Mouse (Mus musculus): ENCODE measurements around the gene Ruvbl2. TPM values are rescaled to one million over a fixed set of nuclear protein-coding genes. Genes with fewer than 3 reads are reported as not detected.

The Ruvbl2 gene
- polyA plus RNA-seq (2015; fragmentation: Nextera tagmentation; extraction: Ambion mirVana) = 31.4 and 35.8 TPM in 2 replicates

DNA sequence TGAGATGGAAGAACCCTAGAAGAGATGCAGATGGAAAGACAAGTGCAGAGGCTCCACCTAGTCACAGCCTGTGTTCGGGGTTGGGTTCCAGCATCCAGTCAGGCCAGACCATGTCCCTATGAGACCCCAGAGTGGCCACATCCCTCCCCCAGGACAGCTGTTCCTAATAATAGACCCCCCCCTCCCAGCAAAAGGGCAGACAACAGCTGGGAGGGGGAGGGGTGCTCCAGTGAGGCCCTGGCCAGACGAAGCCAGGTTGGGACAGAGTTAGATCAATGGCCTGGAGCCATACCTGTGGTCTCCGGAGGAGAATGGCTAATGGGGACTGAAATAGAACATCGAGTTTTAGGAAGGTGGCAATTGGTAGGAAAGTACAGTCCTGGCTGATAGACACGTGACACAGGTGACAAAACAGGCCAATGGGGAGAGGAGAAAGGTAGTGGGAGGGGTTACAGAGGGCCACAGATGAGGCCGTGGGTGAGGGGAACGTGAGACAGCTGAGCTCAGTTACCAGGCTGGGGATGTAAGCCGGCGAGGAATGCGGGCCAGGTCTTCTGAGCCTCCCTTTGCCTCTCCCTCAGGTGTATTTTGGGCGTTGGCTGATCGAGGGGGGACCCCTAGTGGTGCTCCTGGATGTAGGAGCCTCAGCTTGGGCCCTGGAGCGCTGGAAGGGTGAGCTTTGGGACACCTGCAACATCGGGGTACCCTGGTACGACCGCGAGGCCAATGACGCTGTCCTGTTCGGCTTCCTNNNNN, at the start of gene Ruvbl2:
Gene Ruvbl2 (minus strand): TSS at position 576 of the 756 bp plus-strand sequence.

DNA sequence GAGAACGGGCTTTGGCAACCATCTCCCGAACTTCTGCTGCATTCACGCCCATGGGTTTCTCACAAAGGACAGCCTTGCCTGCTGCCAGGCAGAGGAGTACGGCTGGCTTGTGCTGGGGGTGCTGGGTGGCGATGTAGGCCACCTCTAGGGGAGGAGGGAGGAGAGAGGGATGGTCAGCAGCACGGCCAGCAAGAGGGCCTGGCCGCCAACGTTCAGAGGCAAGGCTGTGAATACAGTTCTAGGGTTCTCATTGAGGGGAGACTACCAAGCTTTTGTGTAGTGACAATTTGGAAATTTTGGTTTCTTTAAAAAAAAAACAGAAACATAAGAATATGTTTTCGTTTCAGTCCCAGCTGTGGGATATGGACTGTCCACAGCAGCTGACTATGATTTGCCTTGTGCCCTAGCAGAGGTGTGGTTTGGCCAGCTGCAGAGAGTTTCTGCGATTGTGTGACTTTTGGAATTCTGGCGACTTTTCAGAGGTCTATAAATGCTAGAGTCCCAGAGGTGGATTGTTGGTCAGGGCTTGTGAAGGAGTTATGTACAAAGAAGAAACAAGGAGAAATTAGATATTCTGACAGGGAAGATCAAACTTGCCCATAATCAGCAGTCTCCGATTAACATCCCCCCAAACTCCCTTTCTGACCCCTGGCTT, 49.0 kb upstream of the Ruvbl2 start, which contains the start of gene Gm45808:
Gene Gm45808 (minus strand): TSS at position 51 of the 655 bp plus-strand sequence.

DNA sequence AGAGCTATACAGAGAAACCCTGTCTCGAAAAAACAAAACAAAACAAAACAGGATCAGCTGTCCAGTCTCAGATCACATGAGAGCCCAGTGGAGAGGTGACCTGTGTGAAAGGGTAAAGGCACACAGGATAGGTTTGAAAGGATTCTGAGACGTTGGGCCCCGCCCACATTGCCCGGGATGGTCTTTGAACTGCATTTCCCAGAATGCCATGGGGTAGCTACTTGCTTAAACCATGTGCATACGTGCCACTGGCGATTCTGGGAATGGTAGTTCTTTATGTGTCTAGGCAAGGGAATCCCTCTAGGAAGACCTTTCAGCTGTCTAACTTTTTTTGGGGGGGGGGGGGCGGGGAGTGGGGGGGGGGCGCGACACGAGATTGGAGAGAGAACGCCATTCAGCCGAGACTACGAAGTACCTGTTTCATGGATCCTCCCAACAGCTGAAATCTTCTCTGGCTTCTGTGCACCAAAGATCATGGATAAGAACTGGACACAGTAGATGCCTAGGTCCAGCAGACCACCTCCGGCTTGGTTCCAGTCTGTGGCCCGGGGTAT, 43.6 kb upstream of the Ruvbl2 start, which contains the start of gene Tulp2:
Gene Tulp2 (plus strand): TSS at position 504 of the 554 bp plus-strand sequence.

DNA sequence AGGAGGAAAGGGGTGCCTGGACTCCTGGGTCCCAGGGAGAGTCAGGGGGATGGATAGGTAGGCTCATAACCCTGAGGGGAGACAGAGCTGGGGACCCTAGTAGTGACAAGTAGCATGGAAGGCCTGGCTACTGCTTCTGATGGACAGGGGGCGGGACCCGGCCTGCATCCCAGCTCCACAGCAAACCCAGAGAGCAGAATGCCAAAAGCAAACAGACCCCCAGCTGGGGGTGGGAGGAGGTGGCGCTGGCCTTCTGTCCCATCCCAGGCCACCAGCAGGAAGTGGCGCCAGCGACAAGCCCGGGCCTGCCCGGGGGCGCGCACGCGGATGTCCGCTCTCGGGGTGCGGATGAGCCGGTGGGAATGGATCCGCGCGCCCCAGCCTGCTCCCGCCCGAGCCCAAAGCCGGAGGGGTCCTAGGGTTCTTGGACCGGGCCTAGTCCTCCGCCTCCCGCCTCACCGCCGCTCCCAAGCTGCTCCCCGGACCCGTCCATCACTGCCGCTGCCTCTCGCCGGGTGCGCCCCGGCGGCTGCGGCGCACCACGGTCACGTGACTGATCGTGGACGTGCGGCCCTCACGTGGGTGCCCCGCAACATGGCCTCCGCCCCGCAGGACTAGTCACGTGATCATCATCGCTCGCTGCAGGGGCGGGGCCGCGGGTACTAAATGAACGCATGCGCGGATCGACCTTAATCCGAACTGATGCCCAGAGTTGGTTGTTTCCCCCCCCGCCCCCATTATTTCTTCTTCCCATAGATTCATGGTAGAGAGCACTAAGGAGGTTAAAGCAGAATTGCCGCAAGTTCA, 28.6 kb upstream of the Ruvbl2 start, which contains the start of gene Bax:
Gene Bax (minus strand): TSS at position 616 of the 807 bp plus-strand sequence.

DNA sequence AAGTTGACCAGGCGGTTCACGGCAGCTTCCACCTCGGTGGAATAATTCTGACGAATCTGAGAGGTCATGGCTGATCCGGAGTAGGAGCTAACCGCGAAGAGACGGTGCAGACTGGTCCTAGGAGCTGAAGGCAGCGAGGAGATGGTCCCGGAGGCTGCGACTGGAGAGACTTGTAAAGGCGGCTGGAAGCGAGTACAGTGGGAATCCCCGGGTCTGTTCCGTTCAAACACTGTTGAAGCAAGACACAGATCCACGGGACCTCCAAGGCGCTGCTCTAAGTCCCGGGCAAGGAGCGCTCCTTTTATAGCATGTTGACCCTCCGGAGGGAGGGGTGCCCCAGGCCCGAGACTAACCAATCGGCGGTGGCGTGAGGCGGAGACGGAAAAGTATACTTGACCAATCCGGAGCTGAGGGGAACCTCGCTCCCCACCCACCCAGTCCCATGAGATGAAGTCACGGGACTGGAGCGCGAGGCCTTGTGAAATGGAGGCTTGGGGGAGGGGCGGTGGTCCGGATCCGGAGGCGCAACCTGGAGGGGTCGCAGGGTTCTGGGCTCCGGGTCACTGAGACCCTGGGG, 21.8 kb upstream of the Ruvbl2 start, which contains the start of gene Ftl1:
Gene Ftl1 (minus strand): TSS at position 321 of the 577 bp plus-strand sequence.

DNA sequence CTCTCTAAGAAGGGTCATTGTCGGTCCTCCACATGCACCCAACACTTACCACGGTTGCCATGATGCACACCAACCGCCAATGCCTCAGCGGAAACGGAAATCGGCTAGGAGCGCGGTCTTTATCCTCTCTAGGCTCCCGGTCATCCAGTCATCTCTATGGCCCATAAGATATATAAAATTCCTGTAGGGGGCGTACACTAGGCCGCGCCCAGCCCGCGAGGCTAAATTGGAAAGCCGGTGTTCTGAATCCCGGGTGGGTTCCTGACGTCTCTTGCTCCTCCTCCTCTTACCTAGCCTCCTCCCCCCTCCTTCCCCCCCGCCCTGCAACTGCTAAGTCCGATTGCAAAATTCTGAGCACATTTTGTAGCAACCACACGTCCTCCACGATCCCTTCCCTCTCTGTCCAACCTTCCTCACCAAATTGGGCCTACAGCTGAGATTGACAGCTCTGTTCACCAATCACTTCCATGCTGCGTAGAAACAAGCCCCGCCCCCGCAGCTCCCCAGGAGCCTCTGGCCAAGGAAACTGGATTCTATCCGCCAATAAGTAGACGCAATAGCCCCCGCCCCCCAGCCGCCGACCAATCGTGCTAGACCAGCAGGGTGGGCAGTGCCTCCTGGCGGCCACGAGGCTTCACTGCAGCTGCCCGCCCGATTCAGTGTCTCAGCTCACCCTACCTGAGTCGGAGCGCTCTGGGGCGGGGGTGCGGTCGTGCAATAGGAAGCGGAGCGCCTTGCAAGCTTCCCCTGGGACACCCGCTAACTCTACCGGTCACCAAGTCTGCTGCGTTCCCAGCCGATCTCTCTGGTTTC, 3.5 kb downstream of the Ruvbl2 start, which contains the start of gene Gys1:
Gene Gys1 (plus strand): TSS at position 642 of the 813 bp plus-strand sequence.

DNA sequence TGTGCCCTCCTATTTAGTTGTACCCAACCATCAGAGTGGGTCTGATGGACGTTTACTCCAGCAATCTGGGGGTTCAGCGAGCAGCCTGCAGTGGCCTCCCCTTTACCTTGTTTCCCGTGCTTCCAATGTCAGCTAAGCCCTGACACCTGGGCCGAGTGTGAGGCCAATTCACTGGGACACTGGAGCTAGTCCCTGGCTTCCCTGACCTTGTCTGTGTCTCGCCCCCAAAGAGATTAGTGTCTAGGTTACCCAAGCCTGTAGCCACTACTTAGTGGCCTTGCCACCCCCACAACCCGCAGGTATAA, 17.3 kb downstream of the Ruvbl2 start, which contains the start of gene Lhb:
Gene Lhb (plus strand): TSS at position 206 of the 305 bp plus-strand sequence.

DNA sequence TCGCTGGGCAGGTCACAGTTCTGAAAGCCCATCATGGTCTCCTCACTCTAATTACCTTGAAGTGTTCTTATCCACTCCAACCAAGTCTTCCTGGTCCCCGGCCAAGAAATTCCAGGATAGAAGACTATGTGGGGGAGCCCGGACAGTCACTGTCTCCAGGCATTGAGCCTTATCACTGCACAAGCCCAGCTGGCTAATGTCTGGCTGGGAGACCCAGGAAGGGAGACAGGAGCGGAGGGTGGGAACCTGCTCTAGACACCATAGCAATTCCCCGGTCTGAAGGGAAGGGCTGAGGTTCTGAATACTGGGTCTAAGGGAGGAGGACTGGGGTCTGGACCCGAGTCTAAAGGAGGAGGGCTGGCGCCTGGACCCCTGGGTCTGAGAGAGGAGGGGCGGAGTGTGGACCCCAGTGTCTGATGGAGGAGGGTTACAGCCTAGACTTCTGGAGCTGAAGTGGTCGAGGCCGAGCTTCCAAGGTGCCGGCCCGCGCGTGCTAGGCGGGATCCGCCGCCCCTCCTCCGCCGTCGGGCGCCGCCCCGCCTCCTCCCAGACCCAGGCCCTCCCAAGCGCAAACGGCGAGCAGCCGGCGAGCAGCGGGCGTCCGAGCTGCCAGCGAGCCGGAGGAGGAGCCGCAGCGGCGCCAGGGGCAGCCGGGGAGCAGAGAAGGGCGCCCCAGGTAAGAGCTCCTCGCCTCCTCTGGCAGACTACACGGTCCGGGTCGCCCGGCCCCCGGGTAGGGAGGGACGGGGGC, 24.6 kb downstream of the Ruvbl2 start, which contains the start of gene Ntf5:
Gene Ntf5 (plus strand): TSS at position 583 of the 751 bp plus-strand sequence.

DNA sequence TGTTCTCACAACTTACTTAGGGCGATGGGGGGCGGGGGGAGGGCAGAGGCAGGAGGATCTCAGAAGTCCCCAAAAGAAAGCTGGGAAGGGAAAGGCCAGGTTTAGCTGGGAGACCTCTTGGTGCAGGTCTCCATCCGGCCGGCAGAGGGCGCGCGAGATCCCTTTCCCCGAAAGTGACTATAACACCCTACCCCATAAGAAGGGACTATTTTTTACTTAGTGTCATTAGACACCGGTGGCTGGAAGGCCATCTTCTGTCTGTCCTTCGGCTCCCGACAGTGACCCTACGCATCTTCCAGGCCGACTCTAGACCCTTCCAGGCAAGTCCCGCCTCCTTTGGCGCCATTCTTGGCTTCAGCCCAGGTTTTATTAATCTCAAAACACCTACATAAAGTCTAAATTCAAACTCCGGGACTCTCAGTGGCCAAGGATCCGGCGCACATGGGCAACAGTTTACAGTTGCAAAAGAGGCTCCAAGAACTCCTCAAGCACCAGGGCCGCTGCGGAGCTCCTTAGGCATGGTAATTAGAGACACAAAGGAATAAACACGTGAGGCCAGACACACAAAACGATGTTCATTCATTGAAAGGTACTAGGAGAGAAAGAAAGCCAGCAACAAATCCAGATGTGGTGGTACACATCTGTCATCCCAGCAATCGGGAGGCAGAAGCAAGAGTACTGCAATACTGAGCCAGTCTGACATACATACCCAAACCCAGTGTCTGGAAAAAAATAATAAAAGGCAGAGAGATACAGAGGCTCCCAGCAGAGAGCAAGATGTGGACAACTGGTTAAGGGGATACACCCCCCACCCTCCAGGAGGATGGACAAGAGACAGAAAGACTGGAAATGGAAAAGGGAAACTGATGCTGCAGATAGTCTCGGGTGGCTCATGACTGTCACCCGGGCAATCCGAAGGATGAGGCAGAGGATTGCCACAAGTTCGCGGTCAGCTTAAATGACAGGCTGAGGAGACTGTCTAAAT, 32.5 kb downstream of the Ruvbl2 start, which contains the start of gene Kcna7:
Gene Kcna7 (plus strand): TSS at position 563 of the 985 bp plus-strand sequence.

DNA sequence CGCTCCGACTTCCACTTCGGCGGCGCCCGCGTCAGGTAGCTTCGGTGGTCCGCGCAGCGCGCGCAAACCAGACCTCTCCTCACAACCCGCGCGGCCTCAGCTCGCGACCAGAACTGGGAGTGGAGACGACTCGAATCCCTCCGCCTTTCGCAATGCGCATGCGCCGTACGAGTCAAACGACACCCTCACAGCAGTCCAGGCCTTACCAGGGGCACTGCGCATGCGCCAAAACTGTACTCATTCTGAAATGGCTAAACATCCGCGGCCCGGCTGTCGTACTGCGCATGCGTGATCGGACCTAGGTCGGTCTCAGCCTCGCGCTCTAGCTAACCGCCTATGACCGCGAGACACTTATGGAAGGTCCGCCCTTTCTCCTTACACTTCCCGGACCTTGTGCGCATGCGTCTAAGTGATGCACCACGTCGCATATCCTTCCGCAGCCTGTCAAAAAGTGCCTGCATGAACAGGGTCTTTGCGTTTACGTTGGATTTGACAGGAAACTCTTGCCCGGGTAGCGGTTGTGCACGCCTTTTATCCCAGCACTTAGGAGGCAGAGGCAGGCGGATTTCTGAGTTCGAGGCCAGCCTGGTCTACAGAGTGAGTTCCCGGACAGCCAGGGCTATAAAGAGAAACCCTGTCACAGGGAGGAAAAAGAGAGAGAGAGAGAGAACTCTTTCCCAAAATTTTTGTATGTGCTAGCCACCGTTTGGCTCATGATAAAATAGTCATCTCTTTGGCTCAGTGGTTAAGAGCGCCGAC, 42.1 kb downstream of the Ruvbl2 start, which contains the start of gene Snrnp70:
Gene Snrnp70 (minus strand): TSS at position 165 of the 759 bp plus-strand sequence.

Small RNA genes within 50 kb of the gene (microRNA-seq; reads per million reads assigned to microRNA genes)
- gene Gm22133 = 0 to 0.10 reads per million in 2 experiments

Other genes starting within 250 kb of the Ruvbl2 start
- gene Ccdc155, start 233.2 kb downstream of the Ruvbl2 start, polyA plus RNA-seq (2015; fragmentation: Nextera tagmentation; extraction: Ambion mirVana) = 1.0 and 2.0 TPM in 2 replicates
- 0.23 and 6.5 TPM in 2 replicates for gene Dkkl1, start 225.9 kb downstream of the Ruvbl2 start, polyA plus RNA-seq (2015; fragmentation: Nextera tagmentation; extraction: Ambion mirVana)
- gene Tead2, start 222.3 kb downstream of the Ruvbl2 start, polyA plus RNA-seq (2015; fragmentation: Nextera tagmentation; extraction: Ambion mirVana) = 28.9 and 29.6 TPM in 2 replicates
- gene Cd37, start 199.0 kb downstream of the Ruvbl2 start, polyA plus RNA-seq (2015; fragmentation: Nextera tagmentation; extraction: Ambion mirVana) = 3.6 and 5.9 TPM in 2 replicates
- gene Slc6a16, start 197.0 kb downstream of the Ruvbl2 start, polyA plus RNA-seq (2015; fragmentation: Nextera tagmentation; extraction: Ambion mirVana) = not detected in 2 replicates
- gene Slc6a21, start 160.6 kb downstream of the Ruvbl2 start, polyA plus RNA-seq (2015; fragmentation: Nextera tagmentation; extraction: Ambion mirVana) = not detected in 2 replicates
- gene Trpm4, start 104.3 kb downstream of the Ruvbl2 start, polyA plus RNA-seq (2015; fragmentation: Nextera tagmentation; extraction: Ambion mirVana) = 15.3 and 15.4 TPM in 2 replicates
- 94.0 and 120 TPM in 2 replicates for gene Hrc, start 102.8 kb downstream of the Ruvbl2 start, polyA plus RNA-seq (2015; fragmentation: Nextera tagmentation; extraction: Ambion mirVana)
- gene Ppfia3, start 71.1 kb downstream of the Ruvbl2 start, polyA plus RNA-seq (2015; fragmentation: Nextera tagmentation; extraction: Ambion mirVana) = 3.2 and 4.0 TPM in 2 replicates
- 1.5 and 2.0 TPM in 2 replicates for gene Lin7b, start 67.5 kb downstream of the Ruvbl2 start, polyA plus RNA-seq (2015; fragmentation: Nextera tagmentation; extraction: Ambion mirVana)
- gene Snrnp70, start 42.4 kb downstream of the Ruvbl2 start, polyA plus RNA-seq (2015; fragmentation: Nextera tagmentation; extraction: Ambion mirVana) = 64.7 and 74.9 TPM in 2 replicates
- 3.5 and 4.7 TPM in 2 replicates for gene Kcna7, start 32.4 kb downstream of the Ruvbl2 start, polyA plus RNA-seq (2015; fragmentation: Nextera tagmentation; extraction: Ambion mirVana)
- gene Ntf5, start 24.4 kb downstream of the Ruvbl2 start, polyA plus RNA-seq (2015; fragmentation: Nextera tagmentation; extraction: Ambion mirVana) = 0.09 and 0.17 TPM in 2 replicates
- gene Lhb, start 17.3 kb downstream of the Ruvbl2 start, polyA plus RNA-seq (2015; fragmentation: Nextera tagmentation; extraction: Ambion mirVana) = not detected in 2 replicates
- gene Gys1, start 3.3 kb downstream of the Ruvbl2 start, polyA plus RNA-seq (2015; fragmentation: Nextera tagmentation; extraction: Ambion mirVana) = 90.8 and 92.1 TPM in 2 replicates
- gene Ftl1, start 21.8 kb upstream of the Ruvbl2 start, polyA plus RNA-seq (2015; fragmentation: Nextera tagmentation; extraction: Ambion mirVana) = 2,280 and 2,838 TPM in 2 replicates
- 74.5 and 83.5 TPM in 2 replicates for gene Bax, start 28.8 kb upstream of the Ruvbl2 start, polyA plus RNA-seq (2015; fragmentation: Nextera tagmentation; extraction: Ambion mirVana)
- gene Tulp2, start 43.8 kb upstream of the Ruvbl2 start, polyA plus RNA-seq (2015; fragmentation: Nextera tagmentation; extraction: Ambion mirVana) = 0.06 and 0.12 TPM in 2 replicates
- not detected in 2 replicates for gene Gm45808, start 48.7 kb upstream of the Ruvbl2 start, polyA plus RNA-seq (2015; fragmentation: Nextera tagmentation; extraction: Ambion mirVana)
- gene Dhdh, start 50.7 kb upstream of the Ruvbl2 start, polyA plus RNA-seq (2015; fragmentation: Nextera tagmentation; extraction: Ambion mirVana) = 7.1 and 7.2 TPM in 2 replicates
- gene Nucb1, start 72.3 kb upstream of the Ruvbl2 start, polyA plus RNA-seq (2015; fragmentation: Nextera tagmentation; extraction: Ambion mirVana) = 124 and 146 TPM in 2 replicates
- 19.1 and 19.6 TPM in 2 replicates for gene Ppp1r15a, start 88.2 kb upstream of the Ruvbl2 start, polyA plus RNA-seq (2015; fragmentation: Nextera tagmentation; extraction: Ambion mirVana)
- gene Plekha4, start 88.2 kb upstream of the Ruvbl2 start, polyA plus RNA-seq (2015; fragmentation: Nextera tagmentation; extraction: Ambion mirVana) = 5.6 and 8.0 TPM in 2 replicates
- 6.1 and 7.2 TPM in 2 replicates for gene Hsd17b14, start 116.8 kb upstream of the Ruvbl2 start, polyA plus RNA-seq (2015; fragmentation: Nextera tagmentation; extraction: Ambion mirVana)
- gene Bcat2, start 132.1 kb upstream of the Ruvbl2 start, polyA plus RNA-seq (2015; fragmentation: Nextera tagmentation; extraction: Ambion mirVana) = 35.4 and 88.9 TPM in 2 replicates
- 0.18 TPM in 1 of 2 replicates, not detected in the other for gene Fgf21, start 177.4 kb upstream of the Ruvbl2 start, polyA plus RNA-seq (2015; fragmentation: Nextera tagmentation; extraction: Ambion mirVana)
- gene Fut1, start 179.2 kb upstream of the Ruvbl2 start, polyA plus RNA-seq (2015; fragmentation: Nextera tagmentation; extraction: Ambion mirVana) = 0.05 TPM in 1 of 2 replicates, not detected in the other
- gene Izumo1, start 183.7 kb upstream of the Ruvbl2 start, polyA plus RNA-seq (2015; fragmentation: Nextera tagmentation; extraction: Ambion mirVana) = 0.06 TPM in 1 of 2 replicates, not detected in the other
- gene Rasip1, start 189.4 kb upstream of the Ruvbl2 start, polyA plus RNA-seq (2015; fragmentation: Nextera tagmentation; extraction: Ambion mirVana) = 10.3 and 13.9 TPM in 2 replicates
- gene Mamstr, start 201.9 kb upstream of the Ruvbl2 start, polyA plus RNA-seq (2015; fragmentation: Nextera tagmentation; extraction: Ambion mirVana) = 139 and 174 TPM in 2 replicates
- 1.9 and 2.1 TPM in 2 replicates for gene Fut2, start 228.3 kb upstream of the Ruvbl2 start, polyA plus RNA-seq (2015; fragmentation: Nextera tagmentation; extraction: Ambion mirVana)
- gene Ntn5, start 245.9 kb upstream of the Ruvbl2 start, polyA plus RNA-seq (2015; fragmentation: Nextera tagmentation; extraction: Ambion mirVana) = 1.6 and 1.7 TPM in 2 replicates

All from skeletal muscle tissue, postnatal 0 days (tissue).